Mouse (Mus musculus) embryo, embryonic 11.5 days (tissue): ENCODE measurements around the gene Olfr395.
"Not testable (repeated sequence)": the region's sequence is repeated elsewhere in the genome, so short reads cannot be mapped to it uniquely, and the experiment has no call there.

ENCODE experiments used
- DNase-seq: peaks from one replicate; pipeline ENCODE4 v3.0.0-alpha.2; 2012; ENCODE audit warnings: low read depth, low spot score

The Olfr395 gene

GRCm38 (mm10) chr11:73909199-73909598, at the start of gene Olfr395:
Gene Olfr395 (minus strand): TSS chr11:73909299.
- not testable (repeated sequence) for DNase-seq

GRCm38 (mm10) chr11:73936377-73936776, 27.3 kb upstream of the Olfr395 start, which contains the start of gene Olfr23:
Gene Olfr23 (plus strand): TSS chr11:73936677.
- DNase-seq, result no peak

DNA sequence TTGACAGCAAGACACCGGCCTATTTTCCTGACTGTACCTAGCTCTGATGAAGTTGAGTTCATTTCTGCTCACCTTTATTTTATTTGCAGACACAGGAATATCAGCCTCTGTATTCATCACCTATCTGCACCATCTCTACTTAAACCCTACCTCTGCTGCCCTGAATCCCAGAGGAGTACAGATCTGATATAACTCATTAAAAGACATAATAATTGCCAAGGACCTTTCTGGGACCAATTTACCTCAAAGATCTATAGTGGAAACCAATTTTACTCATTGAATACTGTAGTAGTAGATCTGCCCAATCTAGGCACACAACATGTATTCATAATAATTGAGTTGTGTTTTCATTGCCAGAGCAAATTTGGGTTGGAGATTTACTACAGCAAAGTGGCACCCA, 18.4 kb downstream of the Olfr395 start, which contains the start of gene Olfr394:
Olfr394 (minus strand) TSS at position 101 of the 400 bp plus-strand sequence.
- DNase-seq, result no peak
